Mouse (Mus musculus) lung, postnatal 10 days (tissue): ENCODE measurements around the gene Eid3.

ENCODE experiments used
- DNase-seq: peaks from one replicate; pipeline ENCODE4 v3.0.0; 2021

Gene Eid3

GRCm38 (mm10) chr10:82863106-82863680, 3.2 kb upstream of the Eid3 start:
- DNase-seq: no peak

GRCm38 (mm10) chr10:82863827-82864226, 2.6 kb upstream of the Eid3 start:
- DNase-seq: no peak

DNA sequence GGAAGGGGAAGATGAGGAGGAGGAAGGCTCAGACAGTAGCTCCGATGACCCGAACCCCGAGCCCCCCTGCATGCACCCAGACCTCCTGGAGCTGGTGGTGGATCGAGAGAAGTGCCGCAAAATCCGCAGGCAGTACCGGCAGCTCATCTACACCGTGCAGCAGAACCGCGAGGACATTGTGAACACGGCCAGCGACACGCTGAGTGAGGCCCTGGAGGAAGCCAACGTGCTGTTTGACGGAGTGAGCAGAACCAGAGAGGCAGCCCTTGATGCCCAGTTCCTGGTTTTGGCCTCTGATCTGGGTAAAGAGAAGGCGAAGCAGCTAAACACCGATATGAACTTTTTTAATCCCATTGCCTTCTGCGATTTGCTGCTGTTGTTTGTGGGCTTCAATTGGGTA, 406 bp downstream of the Eid3 start:
- no peak for DNase-seq

DNA sequence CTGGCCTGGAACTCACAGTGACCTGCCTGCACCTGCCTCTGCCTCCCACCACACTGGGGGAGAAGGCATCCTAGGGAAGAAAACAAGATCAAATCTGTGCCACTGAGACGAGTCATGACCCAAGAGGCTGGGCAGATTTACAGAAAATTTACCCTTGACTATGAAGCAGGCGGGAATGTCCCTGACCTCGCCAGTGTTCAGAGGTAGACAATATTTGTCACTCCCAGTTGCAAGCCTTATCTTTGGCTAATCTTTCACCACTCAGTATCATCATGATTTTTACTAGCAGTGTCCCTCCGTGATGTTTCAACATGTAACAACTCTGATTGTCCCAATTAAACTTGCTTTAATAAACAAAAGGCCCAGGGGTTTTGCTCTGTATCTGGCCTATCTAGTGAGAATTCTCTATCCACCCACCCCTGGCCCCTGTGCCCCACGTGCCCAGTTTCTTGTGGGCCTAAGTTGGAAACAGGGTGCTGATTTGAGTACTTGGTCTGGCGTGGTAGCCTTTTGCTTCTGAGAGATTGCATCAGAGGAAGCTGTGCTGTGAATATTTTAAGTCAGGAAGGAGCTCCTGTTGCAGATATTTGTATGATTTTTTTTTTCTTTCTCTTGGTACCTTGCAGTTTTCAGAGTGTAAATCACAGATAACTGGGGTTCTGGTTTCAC, 2.1 kb downstream of the Eid3 start:
- no peak for DNase-seq

- DNase-seq: peak; percentile 31
Measured at GRCm38 (mm10) chr10:82875446-82875845, 9.0 kb downstream of the Eid3 start.

GRCm38 (mm10) chr10:82876076-82876796, 9.8 kb downstream of the Eid3 start:
- peak; percentile 62 for DNase-seq

- DNase-seq: no peak
Measured at GRCm38 (mm10) chr10:82887354-82887753, 20.9 kb downstream of the Eid3 start.

DNA sequence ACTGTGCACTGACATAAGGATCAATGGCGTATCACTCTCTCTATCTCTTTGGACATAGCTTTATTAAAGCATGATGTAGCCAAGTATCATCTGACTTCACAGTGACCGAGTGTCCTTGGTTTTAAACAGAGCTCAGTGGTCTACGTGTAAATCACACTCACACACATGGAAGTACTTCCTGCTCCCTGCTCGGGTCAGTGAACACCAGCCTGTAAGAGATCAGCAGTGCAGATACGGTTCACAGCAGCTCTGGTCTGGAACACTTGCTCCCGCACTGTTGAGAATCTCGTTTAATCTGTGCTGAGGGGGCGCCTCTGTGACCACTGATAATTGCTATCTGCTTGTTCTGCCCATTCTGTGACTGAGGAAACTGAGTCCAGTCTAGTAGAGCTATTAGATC, 22.1 kb downstream of the Eid3 start:
- DNase-seq: no peak

GRCm38 (mm10) chr10:82889447-82889973, 23.1 kb downstream of the Eid3 start:
- peak; percentile 80 for DNase-seq

DNA sequence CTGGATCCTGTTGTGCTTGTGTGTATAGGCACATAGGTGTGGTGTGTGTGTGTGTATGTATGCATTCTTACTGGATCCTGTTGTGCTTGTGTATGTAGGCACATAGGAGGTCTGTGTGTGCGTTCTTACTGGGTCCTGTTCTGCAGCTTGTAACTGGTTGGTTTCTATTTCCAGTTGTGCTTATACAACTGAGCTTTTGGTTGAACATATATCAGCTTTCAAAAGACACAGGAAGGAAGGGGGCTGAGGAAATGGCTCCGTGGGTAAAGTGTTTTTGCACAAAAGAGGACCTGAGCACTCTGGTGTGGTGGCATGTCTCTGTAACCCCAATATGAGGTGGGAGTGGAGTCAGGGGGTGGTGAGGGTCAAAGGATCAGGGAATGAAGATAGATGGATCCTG, 24.5 kb downstream of the Eid3 start:
- no peak for DNase-seq

DNA sequence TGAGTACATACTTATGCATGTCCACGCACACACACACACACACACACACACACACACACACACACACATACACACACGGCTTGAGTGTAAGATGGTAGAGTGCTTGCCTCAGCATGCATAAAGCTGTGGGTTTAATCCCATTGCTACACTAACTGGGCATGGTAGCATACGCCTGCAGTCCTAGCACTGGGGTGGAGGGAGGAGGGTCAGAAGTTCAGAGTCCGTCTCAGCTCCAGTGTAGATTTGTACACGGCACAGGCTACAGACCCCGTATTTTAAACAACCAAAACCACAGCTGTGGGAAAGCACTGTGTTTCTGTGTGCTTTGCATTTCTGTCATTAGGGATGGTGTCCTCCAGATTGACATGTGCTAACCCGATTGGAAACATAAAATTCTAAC, 25.0 kb downstream of the Eid3 start:
- no peak for DNase-seq

- DNase-seq: no peak
Measured at GRCm38 (mm10) chr10:82892442-82893055, 26.1 kb downstream of the Eid3 start.

GRCm38 (mm10) chr10:82893872-82894650, 27.6 kb downstream of the Eid3 start:
- no peak for DNase-seq

GRCm38 (mm10) chr10:82897936-82898335, 31.5 kb downstream of the Eid3 start:
- DNase-seq: no peak

DNA sequence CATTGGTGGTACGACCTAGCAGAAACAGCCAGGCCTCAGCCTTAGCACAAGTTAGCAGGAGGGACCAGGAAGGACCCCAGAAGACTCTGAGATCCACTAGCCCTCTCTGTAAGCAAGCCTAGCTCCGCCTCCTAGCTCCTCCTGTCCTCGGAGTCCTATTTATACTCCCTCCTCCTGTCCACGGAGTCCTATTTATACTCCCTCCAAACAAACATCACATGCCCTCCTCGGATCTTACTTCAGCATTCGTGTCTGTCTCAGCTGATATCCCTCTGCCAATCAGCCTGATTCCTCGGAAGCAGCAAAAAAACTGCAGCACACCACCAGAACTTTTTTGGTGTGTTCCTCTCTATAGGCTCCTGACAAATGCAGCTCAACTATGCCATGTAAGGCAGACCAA, 32.5 kb downstream of the Eid3 start:
- peak; percentile 22 for DNase-seq

- peak; percentile 46 for DNase-seq
Measured at GRCm38 (mm10) chr10:82899810-82900421, 33.5 kb downstream of the Eid3 start.

DNA sequence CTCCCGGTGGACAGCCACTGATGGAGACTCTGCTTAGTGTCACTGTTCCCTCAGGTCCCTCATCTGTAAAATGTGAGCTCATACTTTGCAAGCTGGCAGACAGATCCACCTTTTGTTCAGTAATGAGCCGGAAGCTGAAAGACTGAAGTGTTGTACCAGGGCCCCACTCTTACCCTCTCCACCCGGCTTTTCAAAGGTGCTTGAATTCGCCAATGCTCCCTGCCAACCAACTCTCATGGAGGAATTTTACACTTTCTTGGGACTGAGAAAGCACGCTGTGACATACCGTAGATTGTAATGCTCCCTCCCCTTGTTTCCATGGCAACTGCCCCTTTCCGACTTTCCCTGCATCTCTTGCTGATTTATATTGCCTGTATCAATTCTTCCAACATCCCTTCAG, 34.1 kb downstream of the Eid3 start:
- peak; percentile 62 for DNase-seq

DNA sequence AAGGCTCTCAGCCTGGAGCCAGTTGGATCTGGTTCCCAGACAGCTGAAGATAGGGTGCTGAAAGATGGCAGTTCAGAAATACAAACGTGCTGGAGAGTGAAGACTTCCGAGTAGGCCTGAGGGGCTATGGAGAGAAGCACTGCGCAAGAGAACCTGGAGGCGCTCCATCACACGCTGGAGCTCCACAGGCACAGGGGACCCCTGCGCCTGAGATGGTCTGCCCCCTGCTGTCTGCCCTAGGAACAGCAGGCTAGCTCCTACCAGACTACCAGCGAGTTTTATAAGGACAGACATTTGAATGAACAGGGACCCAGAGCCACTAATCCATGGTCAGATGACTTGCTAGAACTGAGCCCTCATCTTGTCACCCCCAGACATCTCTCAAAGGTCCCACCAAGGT, 35.0 kb downstream of the Eid3 start:
- peak; percentile 92 for DNase-seq

DNA sequence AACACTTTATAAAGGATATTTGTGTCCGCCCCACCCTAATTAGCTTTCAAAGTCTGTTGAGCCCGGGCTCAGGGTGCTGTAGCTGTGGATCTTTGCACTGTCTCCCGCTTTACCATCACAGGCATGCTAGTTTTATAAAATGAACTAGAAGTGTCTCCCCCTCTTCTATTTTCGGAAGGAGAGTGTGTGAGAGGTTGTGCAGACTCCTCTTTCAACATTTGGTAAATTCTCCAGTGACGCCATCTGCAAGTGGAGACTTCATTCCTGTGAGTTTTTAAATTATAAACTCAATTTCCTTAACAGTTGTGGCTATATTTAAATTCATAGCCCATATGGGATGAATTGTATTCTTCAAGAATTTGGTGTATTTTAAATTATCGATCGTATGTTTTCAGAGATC, 42.1 kb downstream of the Eid3 start:
- no peak for DNase-seq

GRCm38 (mm10) chr10:82909382-82909781, 43.0 kb downstream of the Eid3 start:
- DNase-seq: peak; percentile 78

DNA sequence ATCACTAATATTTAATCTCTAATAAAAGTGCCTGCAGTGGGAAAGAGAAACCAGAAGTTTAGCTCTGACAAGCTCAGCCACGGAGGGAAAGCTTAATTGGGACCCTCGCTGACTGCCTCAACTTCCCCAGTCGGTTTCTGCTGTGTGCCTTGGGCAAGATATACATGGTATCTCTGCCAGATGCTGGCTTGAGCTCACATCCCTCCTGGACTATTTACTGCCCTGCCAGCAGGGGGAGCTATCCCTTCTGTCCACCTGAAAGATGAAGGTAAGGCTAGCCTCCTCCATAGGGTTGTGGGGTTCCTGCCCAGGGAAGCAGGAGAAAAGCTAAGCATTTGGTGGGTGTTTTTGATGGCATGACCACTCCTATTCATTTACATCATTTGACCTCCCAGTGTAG, 43.8 kb downstream of the Eid3 start:
- DNase-seq: no peak

- no peak for DNase-seq
Measured at GRCm38 (mm10) chr10:82913238-82913637, 46.8 kb downstream of the Eid3 start.
